Mouse (Mus musculus): ENCODE measurements around the gene Svs2.
"Not testable (repeated sequence)": the region's sequence is repeated elsewhere in the genome, so short reads cannot be mapped to it uniquely, and the experiment has no call there.

Svs2 gene

DNA sequence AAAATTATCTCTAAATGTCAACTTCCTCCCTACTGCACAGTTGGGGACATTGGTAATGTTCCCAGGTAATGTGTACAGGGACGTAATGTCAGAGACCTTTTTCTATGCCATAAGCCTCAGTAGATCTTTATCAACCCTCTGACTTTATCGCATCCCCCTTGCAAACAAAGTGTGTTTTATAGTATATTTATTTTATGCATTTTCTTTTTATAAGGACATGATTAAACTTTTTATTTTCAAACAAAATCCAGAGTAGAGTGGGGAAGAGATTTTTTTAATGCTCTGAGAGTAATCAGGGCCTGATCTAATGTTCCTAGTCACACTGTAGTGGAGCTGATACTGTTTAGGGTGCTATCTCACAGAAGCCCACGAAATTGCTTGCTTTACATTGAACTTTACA is at the start of gene Svs2:
Gene Svs2, minus strand, starts transcription at position 101 of the 400 bp plus-strand sequence.
- no peak for DNase-seq (ENCODE audit: low spot score)

DNA sequence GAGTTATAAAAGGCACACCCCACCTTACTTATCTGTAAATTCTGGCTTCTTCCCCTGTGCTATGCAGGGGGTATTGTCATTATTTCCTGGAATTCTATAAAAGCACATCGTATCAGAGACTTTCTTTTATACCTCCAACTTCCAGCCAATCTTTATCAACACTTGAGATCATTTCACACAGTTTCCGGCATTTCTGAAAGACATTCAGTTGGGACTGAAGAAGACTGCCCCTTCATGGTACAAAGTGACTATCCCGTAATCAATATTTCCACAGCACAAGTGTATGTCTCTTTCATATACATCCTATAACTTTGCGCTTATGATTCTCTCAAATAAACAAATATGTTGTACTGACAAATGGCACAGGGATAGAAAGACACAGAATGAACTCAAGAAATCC is 40.1 kb upstream of the Svs2 start, which contains the start of gene Svs4:
Gene Svs4, minus strand, starts transcription at position 101 of the 400 bp plus-strand sequence.
- DNase-seq (ENCODE audit: low spot score) = no peak

DNA sequence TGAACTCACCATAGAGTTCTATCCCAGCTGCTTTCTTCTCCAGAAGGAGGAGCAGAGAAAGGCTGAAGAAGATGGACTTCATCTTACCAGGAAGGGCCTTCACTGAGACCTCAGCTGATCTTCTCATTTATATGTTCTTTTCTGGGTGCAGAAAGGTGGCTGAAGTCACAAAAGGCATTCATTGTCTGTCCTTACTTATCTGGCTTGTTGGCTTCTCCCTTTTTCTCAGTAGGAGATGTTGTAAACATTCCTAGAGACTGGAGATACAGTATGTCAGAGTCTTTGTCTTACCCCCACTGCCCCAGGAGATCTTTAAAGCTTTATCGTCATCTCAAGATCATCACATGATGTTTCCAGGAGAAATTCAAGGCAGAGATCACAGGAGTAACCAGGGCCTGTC is 18.3 kb upstream of the Svs2 start, which contains the start of gene Svs3b:
Gene Svs3b, minus strand, starts transcription at position 101 of the 400 bp plus-strand sequence.
- DNase-seq (ENCODE audit: low spot score) = not testable (repeated sequence)

DNA sequence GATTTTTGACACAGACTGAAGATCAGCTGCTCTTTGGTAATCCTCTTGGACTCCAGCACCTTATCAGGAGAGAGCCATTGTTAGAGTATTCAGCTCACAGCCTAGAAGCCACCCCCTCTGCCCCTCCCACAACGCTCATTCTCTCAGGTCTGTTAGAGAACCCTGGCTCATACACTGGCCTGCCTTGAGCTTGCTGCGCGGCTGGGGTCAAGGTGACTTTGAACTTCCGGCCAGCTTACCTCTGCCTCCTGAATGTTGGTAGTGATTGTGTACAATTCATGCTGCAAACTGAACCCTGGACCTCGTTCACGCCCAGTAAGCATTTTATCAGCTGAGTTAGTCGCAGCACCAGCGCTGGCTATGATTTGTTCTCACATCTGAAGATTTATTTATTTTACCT is 5.6 kb downstream of the Svs2 start:
- no peak for DNase-seq (ENCODE audit: low spot score)

DNA sequence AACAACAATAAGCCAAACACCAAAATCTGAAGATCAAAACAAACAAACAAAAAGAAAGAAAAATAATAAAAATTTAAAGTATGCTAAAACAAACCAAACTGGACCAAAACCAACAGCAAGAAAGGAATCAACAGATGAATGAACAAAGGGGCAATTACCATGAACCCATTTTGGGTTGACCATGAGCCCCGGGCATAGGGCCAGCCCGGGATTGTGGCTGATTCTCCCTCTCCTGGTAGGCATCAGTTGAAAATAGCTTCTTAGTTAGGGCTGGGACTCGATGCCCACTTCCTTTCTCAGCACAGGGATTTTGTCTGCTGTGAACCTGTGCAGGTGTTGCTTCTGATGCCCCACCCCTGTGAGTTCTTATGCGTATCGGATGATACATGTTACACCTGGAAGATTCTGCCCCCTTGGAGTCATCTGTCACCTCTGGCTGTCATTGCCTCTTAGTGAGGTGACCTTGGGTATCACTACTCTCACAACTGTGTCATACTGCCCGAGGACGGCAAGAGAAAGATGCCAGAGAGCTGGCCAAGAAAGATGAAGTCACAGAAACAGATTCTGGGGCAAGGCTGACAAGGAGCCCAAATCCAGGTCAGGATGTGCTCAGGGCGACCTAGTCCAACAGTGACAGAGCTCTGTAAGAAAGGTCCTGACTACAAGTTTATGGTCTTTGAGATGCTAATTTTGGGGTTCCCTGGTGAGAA is 9.8 kb downstream of the Svs2 start:
- no peak for DNase-seq (ENCODE audit: low spot score)

DNA sequence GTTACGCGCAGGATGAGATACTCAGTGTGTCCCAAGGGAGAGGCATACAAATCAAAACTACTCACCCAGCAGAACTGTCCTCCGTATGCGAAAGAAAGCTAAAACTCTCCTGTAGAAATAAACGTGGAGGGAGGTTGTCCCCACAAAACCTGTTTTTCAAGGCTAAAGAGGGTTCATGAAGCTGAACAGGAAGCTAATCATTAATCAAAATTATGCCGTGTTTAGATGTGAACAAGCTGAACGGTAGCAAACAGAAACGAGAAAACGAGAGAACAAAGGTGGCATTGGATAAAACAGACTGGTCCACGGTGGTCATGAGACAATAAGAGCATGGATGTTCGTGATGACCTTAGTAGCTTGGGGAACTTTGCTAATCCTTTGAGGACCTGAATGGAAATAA is 16.7 kb downstream of the Svs2 start, which contains the start of gene Wfdc15b:
Gene Wfdc15b, minus strand, starts transcription at position 139 of the 400 bp plus-strand sequence.
- no peak for DNase-seq (ENCODE audit: low spot score)

DNA sequence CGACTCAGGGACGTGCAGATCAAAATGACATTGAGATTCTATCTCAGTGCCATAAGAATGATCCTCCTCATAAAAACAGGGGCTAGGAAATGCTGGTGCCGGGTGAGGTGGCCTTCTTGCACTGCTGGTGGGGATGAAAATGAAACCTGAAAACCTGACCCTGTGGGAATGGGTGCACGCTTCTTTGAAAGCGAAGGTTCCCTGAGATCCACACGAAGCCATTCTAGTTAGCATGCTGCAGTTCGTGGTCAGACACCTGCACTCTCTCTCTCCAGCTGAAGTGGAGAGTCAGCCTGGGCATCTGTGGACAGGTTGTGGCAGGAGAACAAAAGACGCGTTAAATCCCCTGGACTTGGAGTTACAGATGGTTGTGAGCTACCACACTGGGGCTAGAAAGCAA is 19.0 kb downstream of the Svs2 start:
- DNase-seq (ENCODE audit: low spot score) = no peak

DNA sequence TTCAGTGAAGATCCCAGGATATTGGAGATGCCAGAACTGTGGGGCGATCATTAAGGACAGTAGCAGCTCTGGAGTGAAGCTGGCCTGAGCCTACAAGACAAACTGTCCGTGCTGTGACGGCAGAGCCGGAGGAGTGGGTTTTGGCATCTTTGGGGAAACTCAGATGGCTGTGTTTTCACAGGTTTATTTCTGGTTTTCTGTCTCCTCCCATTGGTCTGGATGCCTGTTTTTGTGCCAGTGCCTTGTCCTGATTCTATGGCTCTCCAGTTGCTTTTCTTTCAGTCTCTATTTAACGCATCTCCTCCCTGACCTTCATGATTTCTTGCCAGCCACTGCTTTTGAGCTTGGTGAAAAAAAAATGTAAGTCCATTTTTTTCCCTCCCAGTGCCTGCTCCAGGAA is 25.6 kb downstream of the Svs2 start:
- no peak for DNase-seq (ENCODE audit: low spot score)

DNA sequence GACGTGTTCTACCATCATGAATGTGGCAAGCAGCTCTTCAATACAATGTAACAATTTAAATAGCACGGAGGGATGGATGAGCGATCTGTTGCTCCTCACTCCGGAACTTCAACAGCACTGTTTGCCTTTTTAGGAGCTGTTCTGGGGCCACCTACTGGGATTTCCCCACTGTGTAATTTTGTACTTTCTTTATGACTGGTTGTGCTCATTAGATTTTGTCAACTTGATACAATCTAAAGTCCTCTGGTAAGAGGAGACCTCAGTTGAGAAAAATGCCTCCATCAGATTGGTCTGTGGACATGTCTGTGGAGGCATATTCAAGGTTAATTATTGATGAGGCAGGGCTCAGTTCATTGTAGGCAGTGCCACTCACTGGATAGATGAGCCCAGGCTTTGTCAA is 27.4 kb downstream of the Svs2 start:
- no peak for DNase-seq (ENCODE audit: low spot score)

DNA sequence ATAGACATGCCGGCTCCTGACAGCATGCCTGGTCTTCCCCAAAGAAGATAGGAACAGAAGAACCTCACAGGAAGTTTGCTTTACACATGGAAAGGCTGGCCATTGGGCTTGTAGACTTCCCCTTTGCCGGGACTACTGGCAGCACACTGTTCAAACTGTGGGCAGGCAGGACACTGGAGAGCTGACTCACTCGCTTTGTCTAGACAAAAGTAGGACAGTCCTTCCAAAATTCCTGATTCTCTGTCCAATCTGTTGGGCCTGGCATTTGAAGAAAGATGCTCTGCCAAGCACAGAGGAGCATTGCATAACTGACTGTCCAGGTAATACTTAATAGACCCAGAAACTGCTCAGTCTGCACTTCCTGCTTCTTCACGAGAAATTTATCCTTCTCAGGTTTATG is 31.6 kb downstream of the Svs2 start:
- no peak for DNase-seq (ENCODE audit: low spot score)

DNA sequence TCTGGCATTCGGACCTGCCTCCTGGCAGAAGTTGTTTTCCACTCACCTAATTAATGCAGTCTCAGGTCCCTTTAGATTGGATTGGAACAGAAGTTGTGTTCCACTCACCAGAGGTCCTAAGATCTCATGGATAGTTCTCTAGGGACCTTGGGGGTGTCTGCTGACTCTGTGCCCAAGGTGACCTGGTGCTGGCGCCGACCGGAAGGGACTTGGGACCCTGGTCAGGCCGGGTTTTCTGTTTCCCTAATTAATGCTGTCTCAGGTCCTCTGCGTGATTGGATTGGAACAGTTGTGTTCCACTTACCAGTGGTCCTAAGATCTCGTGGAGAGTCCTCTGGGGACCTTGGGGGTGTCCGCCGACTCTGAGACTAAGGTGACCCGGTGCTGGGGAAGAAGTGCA is 32.3 kb downstream of the Svs2 start:
- DNase-seq (ENCODE audit: low spot score) = not testable (repeated sequence)

DNA sequence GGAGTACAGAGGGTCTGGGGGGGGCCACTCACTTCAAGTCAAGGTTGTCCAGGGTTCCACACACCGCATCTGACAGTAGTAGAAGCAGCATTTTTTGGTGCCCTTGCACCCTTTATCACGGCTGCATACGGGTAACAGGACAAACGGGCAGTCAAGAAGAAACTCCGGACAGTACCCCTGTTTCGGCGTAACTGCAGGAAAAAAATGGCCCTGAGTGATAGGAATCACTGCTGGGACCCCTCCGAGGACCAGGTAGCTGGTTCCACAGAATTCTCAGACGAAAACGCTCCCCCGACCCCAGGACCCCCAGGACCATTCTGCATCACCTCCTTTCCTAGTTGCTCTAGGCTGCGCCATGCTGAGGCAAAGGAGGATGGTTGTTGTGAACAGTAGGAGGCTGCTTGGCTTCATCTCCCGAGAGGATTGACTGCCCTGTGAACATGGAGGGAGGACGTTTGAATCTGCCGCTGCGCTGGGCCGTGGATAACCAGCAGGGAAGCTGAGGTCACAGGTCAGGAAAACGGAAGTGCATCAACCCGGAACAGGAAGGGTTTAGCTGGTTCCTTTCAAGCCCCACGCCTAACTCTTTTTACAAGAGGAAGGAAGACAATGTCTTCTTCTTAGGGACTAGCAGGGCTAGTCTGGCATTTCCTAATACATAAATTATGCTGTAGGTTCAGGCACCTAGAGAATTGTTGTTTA is 38.5 kb downstream of the Svs2 start, which contains the start of gene Wfdc15a:
Gene Wfdc15a, minus strand, starts transcription at position 505 of the 702 bp plus-strand sequence.
- no peak for DNase-seq (ENCODE audit: low spot score)

DNA sequence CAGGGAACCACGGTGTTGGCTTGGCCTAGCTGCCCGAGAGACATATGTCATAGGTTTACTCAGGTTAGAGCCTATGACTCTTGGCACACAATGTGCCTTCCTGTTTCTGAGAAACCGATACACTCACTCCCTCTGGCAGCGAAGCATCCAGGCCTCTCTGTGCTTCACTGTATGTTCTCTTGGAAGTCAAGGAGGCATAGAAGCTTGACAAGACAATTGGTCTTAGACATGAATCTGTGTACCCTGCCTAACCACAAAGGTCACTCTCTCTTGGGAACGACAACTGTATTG is 41.6 kb downstream of the Svs2 start:
- no peak for DNase-seq (ENCODE audit: low spot score)

DNA sequence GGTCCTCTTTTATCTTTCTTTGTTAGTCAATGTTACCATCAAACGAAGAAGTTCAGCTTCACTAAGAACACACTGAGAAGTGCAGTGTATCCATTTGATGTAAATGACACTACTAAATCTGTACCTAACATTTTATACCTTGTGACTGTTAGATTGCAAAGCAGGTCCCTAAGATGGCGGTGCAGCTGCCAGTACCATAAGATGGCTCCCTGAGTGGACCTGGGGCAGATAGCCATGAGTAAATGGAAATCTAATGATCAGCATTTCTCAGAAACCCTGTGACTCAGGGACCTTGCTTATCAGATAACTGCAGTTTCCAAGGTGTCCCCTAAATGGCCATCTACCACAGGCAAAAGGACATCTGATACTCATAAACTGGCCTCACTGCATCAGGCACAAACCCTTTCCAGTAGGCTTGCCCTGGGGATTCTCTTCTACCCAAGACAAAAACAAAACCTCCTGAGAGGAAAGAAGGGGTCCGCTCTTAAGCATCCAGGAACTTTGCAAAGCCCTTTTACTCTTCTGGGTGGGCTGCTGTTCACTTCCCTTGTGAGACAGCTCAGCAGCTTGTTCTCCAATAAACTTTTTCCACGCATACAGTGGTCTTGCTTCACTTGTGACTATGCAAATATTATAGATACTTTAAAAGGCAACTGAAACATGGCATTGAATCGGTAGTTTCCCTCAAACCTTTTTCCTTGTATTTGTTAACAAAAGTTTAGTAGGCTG is 42.1 kb downstream of the Svs2 start:
- DNase-seq (ENCODE audit: low spot score) = no peak

DNA sequence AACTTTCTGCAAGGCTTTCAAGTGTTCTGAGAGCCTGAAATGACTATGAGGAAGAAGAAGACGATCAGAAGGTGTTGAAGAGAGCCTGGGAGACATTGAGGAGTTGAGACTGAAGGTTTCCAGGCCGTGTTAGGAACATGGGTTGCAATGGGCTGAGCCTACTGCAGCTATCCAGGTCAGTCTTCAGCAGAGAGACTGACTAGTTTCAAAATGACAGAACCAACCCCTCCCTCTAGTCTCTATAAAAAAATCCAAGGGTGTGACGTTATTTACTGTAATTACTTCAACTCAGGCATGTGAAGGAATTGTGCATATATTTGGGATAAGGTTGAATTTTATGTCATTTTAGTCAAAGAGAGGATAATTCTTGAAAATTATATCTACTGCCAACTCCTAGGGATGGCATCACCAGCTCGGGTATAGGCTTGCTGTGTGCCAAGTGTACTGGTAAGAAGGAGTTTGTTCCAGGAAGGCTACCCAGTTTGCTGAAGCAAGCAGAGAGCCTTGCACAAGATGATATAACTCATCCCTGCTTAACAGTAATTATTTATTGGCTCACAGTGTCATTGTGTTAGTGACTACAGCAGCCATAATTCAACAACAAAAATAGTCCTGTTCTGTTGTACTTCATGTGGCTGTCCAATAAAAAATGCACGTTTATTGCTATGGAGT is 43.2 kb downstream of the Svs2 start:
- DNase-seq (ENCODE audit: low spot score) = no peak

DNA sequence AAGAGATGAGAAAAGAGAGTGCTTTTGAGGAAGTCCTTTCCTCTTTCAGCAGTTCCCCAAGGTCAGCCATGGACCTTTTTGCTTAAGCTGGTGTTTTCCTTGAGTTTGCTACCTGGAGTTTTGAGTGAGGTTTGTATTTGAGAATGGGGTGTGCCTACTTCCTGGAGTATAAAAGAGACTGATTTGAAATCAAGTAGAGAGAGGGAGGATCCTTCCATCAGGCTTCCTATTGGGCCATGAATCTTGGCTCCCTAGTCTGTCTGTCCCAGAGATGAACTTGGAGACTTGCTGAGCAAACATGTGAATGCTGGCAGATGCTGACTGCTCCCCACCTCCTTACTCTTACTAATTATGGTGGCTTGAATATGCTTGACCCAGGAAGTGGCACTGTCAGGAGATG is 46.0 kb downstream of the Svs2 start:
- no peak for DNase-seq (ENCODE audit: low spot score)

DNA sequence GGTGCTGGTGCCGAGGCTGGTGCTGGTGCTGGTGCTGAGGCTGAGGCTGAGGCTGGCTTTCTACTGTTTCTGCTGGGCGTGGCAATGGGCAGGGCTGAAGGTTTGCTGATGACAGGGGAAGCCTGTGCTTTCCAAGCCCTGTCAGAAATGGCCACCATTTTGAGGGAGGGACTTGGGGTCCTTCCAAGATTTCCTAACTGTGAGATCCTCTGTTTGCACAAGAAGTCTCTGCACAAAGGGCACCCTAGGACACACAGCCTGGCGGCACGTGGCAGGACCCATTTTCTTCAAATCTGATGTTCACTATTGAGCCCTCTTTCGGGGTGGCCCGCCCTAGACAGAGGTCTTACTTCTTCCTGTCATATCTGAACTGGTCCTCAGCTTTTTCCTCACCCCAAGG is 47.7 kb downstream of the Svs2 start, which contains the start of gene Wfdc12:
Gene Wfdc12, minus strand, starts transcription at position 33 of the 400 bp plus-strand sequence.
- no peak for DNase-seq (ENCODE audit: low spot score)

DNA sequence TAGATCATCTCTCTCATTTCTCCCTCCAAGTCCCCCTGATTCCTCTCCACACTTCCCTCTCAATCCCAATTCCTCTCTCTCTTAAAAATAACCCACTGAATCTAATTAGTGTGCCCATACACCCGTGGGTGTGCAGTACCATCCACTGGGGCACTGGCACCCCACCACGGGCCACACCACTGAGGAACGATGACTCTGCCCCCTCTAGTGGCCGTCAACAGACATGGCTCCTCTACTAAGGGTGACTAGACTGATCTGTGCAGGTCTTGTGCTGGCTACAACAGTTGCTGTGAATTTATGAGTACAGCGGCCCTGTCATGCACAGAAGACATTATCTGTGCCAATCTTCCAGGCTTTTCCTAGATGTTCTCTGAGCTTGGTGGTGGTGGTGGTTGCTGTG is 49.5 kb downstream of the Svs2 start:
- DNase-seq (ENCODE audit: low spot score) = no peak

Data from ovary, adult 18-20 months (tissue).